Mouse (Mus musculus): ENCODE results near the gene Ezh1.

The Ezh1 gene

GRCm38 (mm10) chr11:101200986-101201385 lies 25.3 kb downstream of the Ezh1 start:
- peak; percentile 80 for TF ChIP-seq CTCF (conservative IDR thresholded peaks at IDR 0.05; ENCODE audit: low read length)
- no peak for TF ChIP-seq NANOG (IDR thresholded peaks at IDR 0.05; ENCODE audit: borderline replicate concordance, low read length)

DNA sequence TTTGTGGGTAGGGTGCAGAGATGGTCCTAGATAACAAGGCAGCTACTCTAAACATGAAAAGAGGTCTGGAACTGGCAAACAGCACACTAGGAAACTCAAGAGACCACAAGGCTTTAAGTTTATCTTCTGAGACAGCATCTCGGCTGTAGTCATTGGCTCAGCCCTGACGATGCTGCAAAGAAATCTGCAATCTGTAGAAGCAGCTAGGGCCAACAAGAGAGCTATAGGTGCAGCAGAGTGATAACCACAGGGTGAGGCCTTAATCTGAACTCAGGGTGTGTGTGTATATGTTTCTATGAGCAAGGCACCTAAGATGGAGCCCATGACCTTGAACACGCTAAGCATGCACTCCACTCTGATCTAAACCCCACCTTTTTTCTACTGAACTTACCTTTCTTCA lies 26.7 kb downstream of the Ezh1 start:
- peaks cover 19% of the 10 kb centered on the region for H3K4me1 ChIP-seq (replicated peaks; ENCODE audit: low read depth, low read length)
- peaks cover 86% of the 10 kb centered on the region for H3K36me3 ChIP-seq (ENCODE audit: insufficient read depth, low read length)
- no peaks in the 10 kb centered on the region for H3K9me3 ChIP-seq (ENCODE audit: low read length)
- no peaks in the 10 kb centered on the region for H3K27me3 ChIP-seq (ENCODE audit: insufficient read depth, low read length)
- no peak for TF ChIP-seq CTCF (conservative IDR thresholded peaks at IDR 0.05; ENCODE audit: low read length)
- TF ChIP-seq NANOG (IDR thresholded peaks at IDR 0.05; ENCODE audit: borderline replicate concordance, low read length) = no peak
- TF ChIP-seq POU5F1 (IDR thresholded peaks at IDR 0.05; ENCODE audit: borderline replicate concordance, low read length) = no peak
- no peak overlapping the region for H3K4me3 ChIP-seq (replicated peaks; ENCODE audit: low read length)

More at GRCm38 (mm10) chr11:101200986-101201385, 25.3 kb downstream of the Ezh1 start:
- H3K36me3 ChIP-seq (ENCODE audit: insufficient read depth, low read length) = peaks cover 85% of the 10 kb centered on the region
- peaks cover 19% of the 10 kb centered on the region for H3K4me1 ChIP-seq (replicated peaks; ENCODE audit: low read depth, low read length)
- H3K27me3 ChIP-seq (ENCODE audit: insufficient read depth, low read length) = no peaks in the 10 kb centered on the region
- H3K9me3 ChIP-seq (ENCODE audit: low read length) = no peaks in the 10 kb centered on the region
- no peak overlapping the region for H3K4me3 ChIP-seq (replicated peaks; ENCODE audit: low read length)

- Histone ChIP-seq H3K9me3 (ENCODE audit: low read length) (no peaks in the 10 kb centered on the region), H3K4me3 (replicated peaks; ENCODE audit: low read length) (no peak overlapping the region), H3K36me3 (ENCODE audit: insufficient read depth, low read length) (peaks cover 89% of the 10 kb centered on the region), H3K4me1 (replicated peaks; ENCODE audit: low read depth, low read length) (peaks cover 26% of the 10 kb centered on the region), H3K27me3 (ENCODE audit: insufficient read depth, low read length) (no peaks in the 10 kb centered on the region)
- TF ChIP-seq POU5F1 (IDR thresholded peaks at IDR 0.05; ENCODE audit: borderline replicate concordance, low read length) = no peak
- no peak for TF ChIP-seq NANOG (IDR thresholded peaks at IDR 0.05; ENCODE audit: borderline replicate concordance, low read length)
- TF ChIP-seq CTCF (conservative IDR thresholded peaks at IDR 0.05; ENCODE audit: low read length) = no peak
Observed at GRCm38 (mm10) chr11:101196175-101196574, 30.1 kb downstream of the Ezh1 start.

GRCm38 (mm10) chr11:101195571-101195970 lies 30.7 kb downstream of the Ezh1 start:
- Histone ChIP-seq H3K4me3 (replicated peaks; ENCODE audit: low read length) (no peak overlapping the region), H3K9me3 (ENCODE audit: low read length) (no peaks in the 10 kb centered on the region), H3K36me3 (ENCODE audit: insufficient read depth, low read length) (peaks cover 84% of the 10 kb centered on the region), H3K27me3 (ENCODE audit: insufficient read depth, low read length) (no peaks in the 10 kb centered on the region), H3K4me1 (replicated peaks; ENCODE audit: low read depth, low read length) (peaks cover 27% of the 10 kb centered on the region)
- TF ChIP-seq NANOG (IDR thresholded peaks at IDR 0.05; ENCODE audit: borderline replicate concordance, low read length) = no peak
- TF ChIP-seq CTCF (conservative IDR thresholded peaks at IDR 0.05; ENCODE audit: low read length) = no peak
- no peak for TF ChIP-seq POU5F1 (IDR thresholded peaks at IDR 0.05; ENCODE audit: borderline replicate concordance, low read length)

DNA sequence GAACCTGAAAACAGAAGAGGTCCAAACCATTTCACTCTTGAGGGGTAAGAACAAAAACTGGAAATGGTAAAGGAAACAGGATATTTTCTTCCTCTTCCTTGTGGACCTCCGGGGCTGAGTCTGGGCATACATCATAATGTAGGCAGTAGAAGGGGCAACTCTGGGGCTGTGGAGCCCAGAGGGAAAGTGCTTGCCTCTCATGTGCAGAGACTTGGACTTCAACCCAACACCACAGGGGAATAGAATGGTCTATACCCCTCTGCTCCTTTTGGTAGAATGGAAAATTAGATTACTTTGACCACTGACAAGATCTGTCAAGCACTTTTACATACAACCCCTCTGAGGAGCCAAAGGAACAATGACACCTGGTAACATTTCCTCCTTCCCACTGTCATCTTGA lies 31.2 kb downstream of the Ezh1 start:
- Histone ChIP-seq H3K9me3 (ENCODE audit: low read length) (no peaks in the 10 kb centered on the region), H3K27me3 (ENCODE audit: insufficient read depth, low read length) (no peaks in the 10 kb centered on the region), H3K4me1 (replicated peaks; ENCODE audit: low read depth, low read length) (peaks cover 32% of the 10 kb centered on the region), H3K4me3 (replicated peaks; ENCODE audit: low read length) (no peak overlapping the region), H3K36me3 (ENCODE audit: insufficient read depth, low read length) (peaks cover 79% of the 10 kb centered on the region)
- TF ChIP-seq NANOG (IDR thresholded peaks at IDR 0.05; ENCODE audit: borderline replicate concordance, low read length) = no peak
- no peak for TF ChIP-seq POU5F1 (IDR thresholded peaks at IDR 0.05; ENCODE audit: borderline replicate concordance, low read length)
- TF ChIP-seq CTCF (conservative IDR thresholded peaks at IDR 0.05; ENCODE audit: low read length) = no peak

- no peaks in the 10 kb centered on the region for H3K9me3 ChIP-seq (ENCODE audit: low read length)
- no peak overlapping the region for H3K4me3 ChIP-seq (replicated peaks; ENCODE audit: low read length)
- H3K4me1 ChIP-seq (replicated peaks; ENCODE audit: low read depth, low read length) = peaks cover 37% of the 10 kb centered on the region
- H3K27me3 ChIP-seq (ENCODE audit: insufficient read depth, low read length) = no peaks in the 10 kb centered on the region
- peaks cover 75% of the 10 kb centered on the region for H3K36me3 ChIP-seq (ENCODE audit: insufficient read depth, low read length)
- TF ChIP-seq CTCF (conservative IDR thresholded peaks at IDR 0.05; ENCODE audit: low read length) (no peak), POU5F1 (IDR thresholded peaks at IDR 0.05; ENCODE audit: borderline replicate concordance, low read length) (no peak), NANOG (IDR thresholded peaks at IDR 0.05; ENCODE audit: borderline replicate concordance, low read length) (no peak)
Observed at GRCm38 (mm10) chr11:101194643-101195042, 31.6 kb downstream of the Ezh1 start.

DNA sequence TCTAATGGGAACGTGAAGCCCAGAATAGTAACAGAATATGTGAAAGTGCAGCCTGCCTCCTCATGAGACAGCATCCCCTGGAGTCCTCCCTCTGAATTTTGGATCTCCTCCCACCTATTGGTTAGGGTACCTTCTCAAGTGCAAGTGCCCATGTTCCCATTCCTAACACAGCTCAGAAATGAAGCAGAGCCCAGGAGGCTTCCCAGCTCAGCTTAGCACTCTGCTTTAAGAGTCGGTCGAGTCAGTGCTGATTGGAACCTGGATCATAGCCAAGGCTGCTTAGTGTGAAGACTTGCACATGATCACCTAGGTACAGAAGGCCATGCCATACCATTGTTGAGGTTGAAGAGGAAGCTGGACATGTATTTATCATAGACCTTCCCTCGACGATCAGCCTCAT lies 32.1 kb downstream of the Ezh1 start:
- H3K27me3 ChIP-seq (ENCODE audit: insufficient read depth, low read length) = no peaks in the 10 kb centered on the region
- peaks cover 41% of the 10 kb centered on the region for H3K4me1 ChIP-seq (replicated peaks; ENCODE audit: low read depth, low read length)
- H3K36me3 ChIP-seq (ENCODE audit: insufficient read depth, low read length) = peaks cover 70% of the 10 kb centered on the region
- no peak overlapping the region for H3K4me3 ChIP-seq (replicated peaks; ENCODE audit: low read length)
- H3K9me3 ChIP-seq (ENCODE audit: low read length) = no peaks in the 10 kb centered on the region
- no peak for TF ChIP-seq CTCF (conservative IDR thresholded peaks at IDR 0.05; ENCODE audit: low read length)
- TF ChIP-seq NANOG (IDR thresholded peaks at IDR 0.05; ENCODE audit: borderline replicate concordance, low read length) = no peak
- no peak for TF ChIP-seq POU5F1 (IDR thresholded peaks at IDR 0.05; ENCODE audit: borderline replicate concordance, low read length)

- peaks cover 51% of the 10 kb centered on the region for H3K4me1 ChIP-seq (replicated peaks; ENCODE audit: low read depth, low read length)
- H3K4me3 ChIP-seq (replicated peaks; ENCODE audit: low read length) = no peak overlapping the region
- no peaks in the 10 kb centered on the region for H3K9me3 ChIP-seq (ENCODE audit: low read length)
- TF ChIP-seq CTCF (conservative IDR thresholded peaks at IDR 0.05; ENCODE audit: low read length) = no peak
- no peak for TF ChIP-seq NANOG (IDR thresholded peaks at IDR 0.05; ENCODE audit: borderline replicate concordance, low read length)
- no peak for TF ChIP-seq POU5F1 (IDR thresholded peaks at IDR 0.05; ENCODE audit: borderline replicate concordance, low read length)
- no peaks in the 10 kb centered on the region for H3K27me3 ChIP-seq (ENCODE audit: insufficient read depth, low read length)
- H3K36me3 ChIP-seq (ENCODE audit: insufficient read depth, low read length) = peaks cover 59% of the 10 kb centered on the region
Observed at GRCm38 (mm10) chr11:101193076-101193475, 33.2 kb downstream of the Ezh1 start.

DNA sequence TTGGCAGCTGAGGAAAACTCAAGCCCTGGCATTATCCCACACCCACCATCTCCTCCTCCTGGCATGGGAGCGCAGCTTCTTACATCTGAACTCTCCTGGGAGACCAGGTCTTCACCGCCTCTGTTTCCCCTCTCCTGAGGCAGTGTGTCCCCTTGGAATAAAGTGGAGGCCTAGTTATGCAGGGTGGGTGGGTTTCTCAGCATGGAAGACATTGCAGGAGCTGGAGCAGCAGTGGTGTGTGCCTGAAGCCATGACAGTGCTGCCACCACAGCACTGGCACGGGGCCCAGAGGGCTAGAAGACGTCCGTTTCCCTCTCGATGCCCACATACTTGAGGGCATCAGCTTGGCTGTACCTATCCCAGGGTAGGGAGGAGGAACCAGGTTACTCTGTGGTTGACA lies 33.6 kb downstream of the Ezh1 start:
- TF ChIP-seq POU5F1 (IDR thresholded peaks at IDR 0.05; ENCODE audit: borderline replicate concordance, low read length) (no peak), NANOG (IDR thresholded peaks at IDR 0.05; ENCODE audit: borderline replicate concordance, low read length) (no peak), CTCF (conservative IDR thresholded peaks at IDR 0.05; ENCODE audit: low read length) (no peak)
- H3K4me3 ChIP-seq (replicated peaks; ENCODE audit: low read length) = no peak overlapping the region
- no peaks in the 10 kb centered on the region for H3K27me3 ChIP-seq (ENCODE audit: insufficient read depth, low read length)
- H3K4me1 ChIP-seq (replicated peaks; ENCODE audit: low read depth, low read length) = peaks cover 48% of the 10 kb centered on the region
- no peaks in the 10 kb centered on the region for H3K9me3 ChIP-seq (ENCODE audit: low read length)
- peaks cover 55% of the 10 kb centered on the region for H3K36me3 ChIP-seq (ENCODE audit: insufficient read depth, low read length)
